Mouse (Mus musculus): ENCODE measurements around the gene Dzank1.

The Dzank1 gene

DNA sequence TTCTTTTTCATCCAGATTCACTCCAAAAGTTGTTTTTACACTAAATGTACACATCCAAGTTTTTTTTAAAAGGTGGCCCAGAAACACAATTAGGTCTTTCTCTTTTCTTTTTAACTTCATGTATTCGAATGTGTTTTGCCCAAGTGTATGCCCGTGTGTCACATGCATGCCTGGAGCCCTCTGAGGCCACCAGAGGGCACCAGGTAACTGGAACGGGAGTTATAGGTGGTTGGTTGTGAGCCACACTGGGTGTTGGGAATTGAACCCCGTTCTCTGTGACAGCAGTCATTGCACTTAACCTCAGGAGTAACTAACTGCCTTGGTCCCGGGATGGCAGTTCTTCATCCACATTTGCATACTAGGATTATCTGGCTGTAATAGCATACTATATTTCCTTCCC, 60.0 kb downstream of the Dzank1 start:
- no peak for DNase-seq (ENCODE audit: extremely low spot score, low read depth, low spot score)

GRCm38 (mm10) chr2:144465876-144466575, 61.2 kb downstream of the Dzank1 start:
- DNase-seq (ENCODE audit: extremely low spot score, low read depth, low spot score) = no peak

- no peak for DNase-seq (ENCODE audit: extremely low spot score, low read depth, low spot score)
Measured at GRCm38 (mm10) chr2:144464799-144465760, 62.1 kb downstream of the Dzank1 start.

GRCm38 (mm10) chr2:144464182-144464581, 63.0 kb downstream of the Dzank1 start:
- DNase-seq (ENCODE audit: extremely low spot score, low read depth, low spot score) = no peak

DNA sequence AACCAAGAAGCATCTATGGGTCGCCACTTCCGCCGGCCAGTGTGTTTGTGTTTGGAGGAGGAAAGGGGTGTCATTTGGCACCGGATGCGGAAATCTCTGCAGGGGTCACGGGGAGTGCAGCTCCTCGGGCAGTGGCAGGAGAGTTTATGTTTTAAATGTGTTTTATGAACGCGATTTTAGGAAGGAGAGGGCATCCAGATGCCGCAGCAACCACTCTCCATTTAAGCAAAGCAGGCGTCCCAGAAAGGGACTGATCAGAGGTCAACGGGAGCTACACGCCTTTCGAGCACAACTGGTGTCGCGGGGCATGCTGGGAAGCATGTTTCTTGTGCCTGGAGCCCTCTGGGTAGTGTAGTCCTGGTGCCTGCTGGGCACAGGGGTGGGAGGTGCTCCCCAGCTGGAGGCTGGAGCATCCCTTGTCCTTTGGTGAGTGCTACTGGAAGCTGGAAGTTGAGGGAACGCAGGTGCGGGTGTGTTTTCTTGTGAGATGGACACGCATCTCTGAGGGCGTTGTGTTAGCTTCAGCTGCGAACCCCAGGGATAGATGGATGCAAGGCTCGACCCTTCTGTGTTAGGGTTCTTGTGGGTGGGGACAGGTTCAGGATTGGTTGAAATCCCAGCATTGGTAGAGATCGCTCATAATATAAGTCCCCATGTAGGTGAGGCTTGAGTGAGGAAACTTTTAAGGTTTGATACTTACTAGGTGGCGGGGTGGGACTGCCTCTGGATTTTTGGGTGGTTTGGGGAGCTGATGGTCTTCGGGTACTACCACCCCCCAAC, 68.0 kb downstream of the Dzank1 start:
- peak; percentile 54 for DNase-seq (ENCODE audit: extremely low spot score, low read depth, low spot score)

GRCm38 (mm10) chr2:144458355-144458754, 68.9 kb downstream of the Dzank1 start:
- no peak for DNase-seq (ENCODE audit: extremely low spot score, low read depth, low spot score)

DNA sequence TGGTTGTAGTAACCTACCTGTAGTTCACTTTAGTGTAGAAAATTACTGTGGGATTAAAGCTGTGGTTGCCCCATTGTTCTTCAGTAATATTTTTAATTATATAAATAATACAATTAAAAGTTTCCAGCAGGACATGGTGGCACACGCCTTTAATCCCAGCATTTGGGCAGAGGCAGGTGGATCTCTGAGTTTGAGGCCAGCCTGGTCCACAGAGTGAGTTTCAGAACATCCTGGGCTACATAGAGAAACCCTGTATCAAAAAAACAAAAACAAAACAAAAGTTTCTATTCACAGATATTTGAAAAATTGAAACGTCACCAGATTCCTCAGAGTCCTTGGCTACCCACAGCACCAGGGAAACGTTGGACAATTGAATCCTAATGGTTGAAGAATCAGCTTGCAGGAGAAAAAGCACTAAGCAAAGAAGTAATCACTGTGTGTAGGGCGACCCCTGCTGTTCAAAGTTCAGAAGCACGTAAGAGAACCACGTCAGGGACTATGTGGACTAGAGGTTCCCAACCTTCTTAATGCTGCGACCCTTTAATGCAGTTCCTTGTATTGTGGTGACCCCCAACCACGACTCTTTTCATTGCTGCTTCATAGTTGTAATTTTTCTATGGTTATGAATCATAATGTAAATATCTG, 74.7 kb downstream of the Dzank1 start:
- DNase-seq (ENCODE audit: extremely low spot score, low read depth, low spot score) = peak; percentile 70

GRCm38 (mm10) chr2:144450378-144450777, 76.8 kb downstream of the Dzank1 start:
- no peak for DNase-seq (ENCODE audit: extremely low spot score, low read depth, low spot score)

- DNase-seq (ENCODE audit: extremely low spot score, low read depth, low spot score) = no peak
Measured at GRCm38 (mm10) chr2:144446360-144446999, 80.7 kb downstream of the Dzank1 start.

DNA sequence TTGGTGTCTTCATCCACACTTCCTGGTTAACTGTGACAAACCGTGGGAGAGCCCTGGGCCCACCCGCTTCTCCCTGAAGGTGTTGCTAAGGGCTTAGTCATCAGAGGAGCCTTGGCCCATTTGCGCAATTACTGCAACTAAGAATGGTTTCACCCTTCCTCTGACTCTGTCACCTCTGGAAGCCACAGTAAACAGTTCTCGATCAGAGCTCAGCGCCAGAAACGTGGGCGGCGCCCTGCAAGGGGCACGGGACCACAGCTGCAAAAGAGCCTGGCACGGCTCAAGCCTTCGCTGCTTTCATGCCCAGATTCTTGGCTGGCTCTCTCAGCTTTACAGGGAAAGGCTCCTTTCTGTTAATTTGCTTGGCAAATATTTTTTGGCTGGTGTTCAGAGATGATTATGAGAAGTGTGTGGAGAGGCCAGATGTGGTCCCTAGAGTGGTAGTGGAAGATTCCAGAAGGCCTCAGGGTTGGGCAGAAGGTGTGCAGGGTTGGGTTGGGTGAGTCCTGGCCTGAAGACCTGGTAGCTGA, 85.8 kb downstream of the Dzank1 start:
- no peak for DNase-seq (ENCODE audit: extremely low spot score, low read depth, low spot score)

DNA sequence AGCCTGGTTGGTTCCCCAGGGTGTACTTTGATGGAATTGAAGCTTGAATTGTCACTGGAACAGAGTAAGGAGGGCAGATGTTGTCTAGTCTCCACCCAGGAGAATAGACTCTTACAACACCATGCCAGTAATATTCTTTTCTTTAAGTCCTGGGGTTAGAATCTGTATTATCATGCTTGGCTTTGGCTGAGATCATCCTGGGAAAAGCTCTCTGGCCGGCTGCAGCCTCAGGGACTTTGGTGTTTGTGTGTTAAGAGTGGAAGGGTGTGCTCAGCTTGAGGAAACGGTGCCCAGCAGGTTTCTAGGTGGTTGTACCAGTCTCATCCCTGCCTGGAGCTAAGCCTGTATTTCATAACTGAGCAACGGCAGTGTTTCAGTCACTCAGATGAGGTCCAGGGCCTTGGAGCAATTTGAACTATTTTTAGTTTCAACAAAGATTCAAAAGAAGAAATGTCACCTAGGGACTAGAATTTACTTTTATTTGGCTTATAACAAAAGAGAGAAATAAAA, 88.0 kb downstream of the Dzank1 start:
- no peak for DNase-seq (ENCODE audit: extremely low spot score, low read depth, low spot score)

DNA sequence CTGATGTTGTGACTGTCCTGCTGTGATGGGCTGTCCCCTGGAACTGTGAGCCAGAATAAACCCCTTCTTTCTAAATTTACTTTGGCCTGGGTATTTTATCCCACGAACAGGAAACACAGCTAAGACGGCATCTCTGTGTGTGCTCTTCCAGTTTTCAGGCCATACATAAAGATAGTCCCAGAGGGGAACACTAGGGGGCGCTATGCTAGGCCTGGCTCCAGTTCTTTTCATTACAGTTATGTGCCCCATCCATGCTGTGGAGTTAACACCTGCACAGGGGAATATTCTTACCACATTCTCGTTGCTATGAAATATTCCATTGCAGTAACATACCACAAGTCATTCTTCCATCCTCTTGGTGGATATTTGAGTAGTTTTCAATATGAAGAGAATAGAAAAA, 88.8 kb downstream of the Dzank1 start:
- DNase-seq (ENCODE audit: extremely low spot score, low read depth, low spot score) = no peak

DNA sequence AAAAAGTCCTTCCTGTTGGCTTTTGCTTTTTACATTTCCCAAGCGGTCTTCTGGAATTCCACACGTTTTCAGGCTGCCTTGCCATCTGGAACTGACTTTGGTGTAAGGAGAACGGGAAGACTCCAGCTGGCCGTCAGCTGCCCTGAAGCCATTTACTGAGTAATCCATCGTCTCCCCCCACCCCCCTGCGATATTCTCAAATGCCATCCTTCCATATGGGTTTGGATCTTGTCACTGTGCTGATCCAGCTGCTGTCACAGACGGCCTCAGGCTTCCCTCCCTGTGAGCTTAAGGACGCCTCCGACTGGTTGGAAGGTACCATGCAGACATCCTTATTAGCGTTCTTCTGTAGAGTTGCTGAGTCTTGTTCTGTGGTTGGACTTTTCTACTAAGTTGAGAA, 91.5 kb downstream of the Dzank1 start:
- DNase-seq (ENCODE audit: extremely low spot score, low read depth, low spot score) = no peak

DNA sequence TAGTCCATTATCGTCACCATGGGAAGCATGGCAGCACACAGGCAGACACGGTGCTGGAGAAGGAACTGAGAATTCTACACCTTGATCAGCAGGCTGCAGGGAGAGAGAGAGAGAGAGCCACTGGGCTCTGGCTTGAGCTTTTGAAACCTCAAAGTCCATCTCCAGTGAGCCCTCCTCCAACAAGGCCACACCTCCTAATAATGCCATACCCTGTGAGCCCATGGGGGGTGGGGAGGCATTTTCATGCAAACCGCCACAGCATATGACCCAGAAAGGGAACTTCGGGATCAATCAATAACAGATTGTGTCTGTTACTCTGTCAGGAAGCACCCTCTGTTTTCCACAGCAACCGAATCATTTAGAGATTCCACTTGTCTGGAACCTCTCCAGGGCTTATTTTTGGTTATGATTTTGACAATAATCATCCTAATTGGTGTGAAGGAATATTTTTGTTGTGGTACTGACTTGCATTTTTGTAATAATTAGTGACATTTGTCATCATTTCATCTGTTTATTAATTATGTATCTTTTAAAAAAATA, 95.9 kb downstream of the Dzank1 start:
- no peak for DNase-seq (ENCODE audit: extremely low spot score, low read depth, low spot score)

GRCm38 (mm10) chr2:144429171-144429570, 98.0 kb downstream of the Dzank1 start:
- no peak for DNase-seq (ENCODE audit: extremely low spot score, low read depth, low spot score)

GRCm38 (mm10) chr2:144428659-144429058, 98.6 kb downstream of the Dzank1 start:
- no peak for DNase-seq (ENCODE audit: extremely low spot score, low read depth, low spot score)

GRCm38 (mm10) chr2:144427852-144428251, 99.4 kb downstream of the Dzank1 start:
- DNase-seq (ENCODE audit: extremely low spot score, low read depth, low spot score) = no peak

DNA sequence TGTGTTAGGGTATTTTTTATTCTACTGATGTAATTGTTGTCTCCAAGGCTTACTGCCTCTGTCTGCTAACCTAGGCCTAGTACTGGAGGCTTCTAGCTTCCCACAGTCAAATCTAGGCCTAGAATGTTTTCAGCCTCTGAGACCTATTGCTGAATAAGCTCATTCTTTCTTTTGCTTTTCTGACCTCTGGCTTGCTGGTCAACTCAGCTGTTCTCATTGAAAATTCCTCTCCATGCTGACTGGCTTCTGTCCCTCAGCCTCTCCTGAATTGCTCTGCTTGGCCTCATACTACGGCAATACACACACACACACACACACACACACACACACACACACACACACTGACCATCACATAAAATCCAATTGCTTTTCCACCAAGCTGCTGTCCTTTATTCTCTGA, 101.5 kb downstream of the Dzank1 start:
- DNase-seq (ENCODE audit: extremely low spot score, low read depth, low spot score) = no peak

- no peak for DNase-seq (ENCODE audit: extremely low spot score, low read depth, low spot score)
Measured at GRCm38 (mm10) chr2:144422094-144422675, 105.0 kb downstream of the Dzank1 start.

Data from hindlimb bud, embryonic 11.5 days (tissue).